Mouse (Mus musculus) CH12.LX (cell line): Measurements from ENCODE around the gene Slc9a1. TPM values are rescaled to one million over a fixed set of nuclear protein-coding genes. Genes with fewer than 3 reads are reported as not detected.

Experiments
- DNase-seq: peaks from one replicate; pipeline ENCODE4 v3.0.0-alpha.2; 2013; ENCODE audit errors: extremely low read depth
- H3K27ac ChIP-seq: 2 replicates; pipeline ENCODE4 v1.5.1; 2012; ENCODE audit warnings: low read depth, mild to moderate bottlenecking, control low read depth, moderate library complexity; ENCODE audit not compliant: insufficient read depth
- H3K27me3 ChIP-seq: replicated peaks from 2 replicates; pipeline ENCODE3; 2012; ENCODE audit warnings: inconsistent platforms
- H3K36me3 ChIP-seq, 2 experiments: replicated peaks in 1 of 2; 2 replicates each; pipeline versions ENCODE3 to v1.6.1; 2012; ENCODE audit warnings: inconsistent platforms in 1 of 2, low read length in 1 of 2, mild to moderate bottlenecking in 1 of 2, mixed read lengths in 1 of 2, moderate library complexity in 1 of 2; ENCODE audit not compliant: control insufficient read depth in 1 of 2, insufficient read depth in 1 of 2
- H3K4me1 ChIP-seq, 2 experiments: 2 replicates each; pipeline ENCODE4 v1.6.1; 2012; ENCODE audit warnings: inconsistent platforms in 1 of 2, moderate library complexity in 1 of 2; ENCODE audit not compliant: insufficient read depth in 2 of 2, control insufficient read depth in 1 of 2
- H3K4me2 ChIP-seq: 2 replicates; pipeline ENCODE4 v1.6.1; 2012; ENCODE audit warnings: low read depth, mild to moderate bottlenecking, control low read depth; ENCODE audit not compliant: poor library complexity, insufficient read depth, severe bottlenecking
- H3K4me3 ChIP-seq, 3 experiments: fragments of 150-350 bp in 1 of 3; sonication (generic) in 1 of 3; replicated peaks in 1 of 3; 2 replicates each; pipeline versions ENCODE3 to v1.5.1; 2011 to 2012; ENCODE audit warnings: low read depth in 2 of 3, low read length in 2 of 3, mild to moderate bottlenecking in 2 of 3, moderate library complexity in 2 of 3, control low read depth in 1 of 3, improper control_type of control experiment in 1 of 3, inconsistent platforms in 1 of 3, mixed read lengths in 1 of 3; ENCODE audit not compliant: poor library complexity in 1 of 3
- H3K79me2 ChIP-seq: replicated peaks from 2 replicates; pipeline ENCODE4 v1.6.1; 2012; ENCODE audit warnings: mild to moderate bottlenecking, moderate library complexity; ENCODE audit not compliant: control insufficient read depth, poor library complexity, insufficient read depth, severe bottlenecking; ENCODE audit errors: extremely low read depth
- H3K9ac ChIP-seq: 2 replicates; pipeline ENCODE4 v1.6.1; 2012; ENCODE audit warnings: low read depth, mild to moderate bottlenecking, control low read depth, moderate library complexity; ENCODE audit not compliant: insufficient read depth
- H3K9me3 ChIP-seq: replicated peaks from 2 replicates; pipeline ENCODE3; 2012; ENCODE audit warnings: low read length, inconsistent platforms, mixed read lengths
- BHLHE40 ChIP-seq: IDR thresholded peaks from 2 replicates; pipeline ENCODE4 v1.6.1; 2011; ENCODE audit warnings: mild to moderate bottlenecking, low read depth, low read length, improper control_type of control experiment
- CHD1 ChIP-seq: IDR thresholded peaks from 2 replicates; pipeline ENCODE4 v1.6.1; 2012; ENCODE audit warnings: low read depth, low read length, improper control_type of control experiment, inconsistent platforms
- E2F4 ChIP-seq: IDR thresholded peaks from 2 replicates; pipeline ENCODE4 v1.6.1; 2011; ENCODE audit warnings: low read depth, low read length, improper control_type of control experiment; ENCODE audit not compliant: insufficient replicate concordance
- EP300 ChIP-seq: IDR thresholded peaks from 2 replicates; pipeline ENCODE4 v1.6.1; 2011; ENCODE audit warnings: low read length, improper control_type of control experiment
- ETS1 ChIP-seq: conservative IDR thresholded peaks from 2 replicates; pipeline ENCODE4 v1.6.1; 2012; ENCODE audit warnings: low read depth, mild to moderate bottlenecking, inconsistent platforms, low read length, improper control_type of control experiment, moderate library complexity
- GABPA ChIP-seq: IDR thresholded peaks from 2 replicates; pipeline ENCODE4 v1.6.1; 2012; ENCODE audit warnings: low read depth, low read length, improper control_type of control experiment, inconsistent platforms; ENCODE audit not compliant: insufficient replicate concordance
- HCFC1 ChIP-seq: IDR thresholded peaks from 2 replicates; pipeline ENCODE4 v1.6.1; 2012; ENCODE audit warnings: low read depth, mild to moderate bottlenecking, inconsistent platforms, low read length, improper control_type of control experiment
- IRF4 ChIP-seq: IDR thresholded peaks from 2 replicates; pipeline ENCODE4 v1.6.1; 2014; ENCODE audit warnings: low read depth, mild to moderate bottlenecking, inconsistent platforms, low read length, improper control_type of control experiment
- JUN ChIP-seq: IDR thresholded peaks from 2 replicates; pipeline ENCODE4 v1.6.1; 2011; ENCODE audit warnings: low read depth, mild to moderate bottlenecking, low read length, improper control_type of control experiment, moderate library complexity; ENCODE audit not compliant: insufficient read depth
- KAT2A ChIP-seq: IDR thresholded peaks from 2 replicates; pipeline ENCODE4 v1.6.1; 2012; ENCODE audit warnings: low read length, improper control_type of control experiment, inconsistent platforms; ENCODE audit not compliant: insufficient replicate concordance
- MAZ ChIP-seq: IDR thresholded peaks from 2 replicates; pipeline ENCODE4 v1.6.1; 2012; ENCODE audit warnings: low read depth, mild to moderate bottlenecking, inconsistent platforms, low read length, improper control_type of control experiment, moderate library complexity
- MEF2A ChIP-seq: IDR thresholded peaks from 2 replicates; pipeline ENCODE4 v1.6.1; 2014; ENCODE audit warnings: low read depth, mild to moderate bottlenecking, inconsistent platforms, low read length, improper control_type of control experiment, borderline replicate concordance
- MXI1 ChIP-seq: IDR thresholded peaks from 2 replicates; pipeline ENCODE4 v1.6.1; 2011; ENCODE audit warnings: mild to moderate bottlenecking, low read depth, low read length, improper control_type of control experiment
- MYC ChIP-seq: IDR thresholded peaks from 2 replicates; pipeline ENCODE4 v1.6.1; 2011; ENCODE audit warnings: low read depth, mild to moderate bottlenecking, improper control_type of control experiment, low read length
- NELFE ChIP-seq: IDR thresholded peaks from 2 replicates; pipeline ENCODE4 v1.6.1; 2011; ENCODE audit warnings: low read depth, low read length, improper control_type of control experiment
- NRF1 ChIP-seq: IDR thresholded peaks from 2 replicates; pipeline ENCODE4 v1.6.1; 2014; ENCODE audit warnings: low read depth, mild to moderate bottlenecking, inconsistent platforms, low read length, improper control_type of control experiment, moderate library complexity
- PAX5 ChIP-seq: IDR thresholded peaks from 2 replicates; pipeline ENCODE4 v1.6.1; 2012; ENCODE audit warnings: low read length, inconsistent platforms, mixed read lengths
- POLR2A ChIP-seq: IDR thresholded peaks from 2 replicates; pipeline ENCODE4 v1.6.1; 2011; ENCODE audit warnings: low read depth, mild to moderate bottlenecking, improper control_type of control experiment, low read length
- POLR2AphosphoS2 ChIP-seq: IDR thresholded peaks from 2 replicates; pipeline ENCODE4 v1.6.1; 2011; ENCODE audit warnings: low read depth, low read length, improper control_type of control experiment
- RAD21 ChIP-seq: IDR thresholded peaks from 2 replicates; pipeline ENCODE4 v1.6.1; 2011; ENCODE audit warnings: low read depth, mild to moderate bottlenecking, low read length, improper control_type of control experiment, moderate library complexity
- RCOR1 ChIP-seq: conservative IDR thresholded peaks from 2 replicates; pipeline ENCODE4 v1.6.1; 2012; ENCODE audit warnings: low read depth, mild to moderate bottlenecking, inconsistent platforms, low read length, improper control_type of control experiment
- TBP ChIP-seq: conservative IDR thresholded peaks from 2 replicates; pipeline ENCODE4 v1.6.1; 2011; ENCODE audit warnings: low read depth, low read length, improper control_type of control experiment
- TCF12 ChIP-seq: IDR thresholded peaks from 2 replicates; pipeline ENCODE4 v1.6.1; 2014; ENCODE audit warnings: low read depth, mild to moderate bottlenecking, inconsistent platforms, low read length, improper control_type of control experiment
- USF1 ChIP-seq: IDR thresholded peaks from 2 replicates; pipeline ENCODE4 v1.6.1; 2014; ENCODE audit warnings: low read depth, mild to moderate bottlenecking, inconsistent platforms, low read length, improper control_type of control experiment
- ZC3H11A ChIP-seq: IDR thresholded peaks from 2 replicates; pipeline ENCODE4 v1.6.1; 2012; ENCODE audit warnings: low read depth, mild to moderate bottlenecking, inconsistent platforms, low read length, improper control_type of control experiment
- ZKSCAN1 ChIP-seq: IDR thresholded peaks from 2 replicates; pipeline ENCODE4 v1.6.1; 2012; ENCODE audit warnings: low read depth, inconsistent platforms, low read length, improper control_type of control experiment, borderline replicate concordance
- ZMIZ1 ChIP-seq: IDR thresholded peaks from 2 replicates; pipeline ENCODE4 v1.6.1; 2012; ENCODE audit warnings: low read depth, mild to moderate bottlenecking, inconsistent platforms, low read length, improper control_type of control experiment
- dilution Hi-C: fragments of 300-500 bp; cut with MboI; formaldehyde crosslinking; loops from 2 replicates; pipeline ENCODE4 v1.14.3; 2020; ENCODE audit warnings: low sequenced_read_pairs; ENCODE audit not compliant: extremely low pct_unique_long_range_greater_than_20kb, extremely low pct_ligation_motif_present
- in situ Hi-C: fragments of 300-500 bp; cut with MboI; formaldehyde crosslinking; loops from 3 replicates; pipeline ENCODE4 v1.14.3; 2019; ENCODE audit warnings: low sequenced_read_pairs, low pct_ligation_motif_present, low pct_unique_long_range_greater_than_20kb, mixed read lengths
- polyA plus RNA-seq: library from polyadenylated mRNA; unstranded; fragments of >175 nt; gene quantifications from 2 replicates; pipeline ENCODE4 v1.2.1, GENCODE M21; 2012; ENCODE audit warnings: low read depth; ENCODE audit not compliant: insufficient read length
- total RNA-seq, 2 experiments: library from RNA; depleted of rRNA; stranded (reverse); fragments of 300-350 nt in 1 of 2; fragments of >200 nt in 1 of 2; gene quantifications; 2 replicates each; pipeline ENCODE4 v1.2.3; 2012 to 2014

The Slc9a1 gene
- total and polyA plus RNA-seq, 3 experiments = 0.66 to 16.7 (median 4.7) TPM

- peaks cover 27 to 75% of the 10 kb centered on the region in 2 experiments for H3K36me3 ChIP-seq
- H3K4me2 ChIP-seq = no peak overlapping the region
- no peak for DNase-seq
- H3K9me3 ChIP-seq = no peaks in the 10 kb centered on the region
- peaks cover 18 to 43% of the 10 kb centered on the region in 2 experiments for H3K4me1 ChIP-seq
- no peaks in the 10 kb centered on the region for H3K79me2 ChIP-seq
- dilution Hi-C loops (no loop called here), in situ Hi-C loops (loop anchor here (5.0 kb wide), 1 partner anchor 41 kb away; no protein-coding TSS in a partner anchor)
- no peak overlapping the region for H3K4me3 ChIP-seq
- no peak overlapping the region for H3K27ac ChIP-seq
- no peaks in the 10 kb centered on the region for H3K27me3 ChIP-seq
- TF ChIP-seq TCF12 = no peak
- TF ChIP-seq BHLHE40 = no peak
- no peak for TF ChIP-seq MXI1
- no peak for TF ChIP-seq ZKSCAN1
- TF ChIP-seq MYC = no peak
- no peak for TF ChIP-seq POLR2AphosphoS2
- TF ChIP-seq CHD1 = no peak
- no peak for TF ChIP-seq RAD21
- no peak for TF ChIP-seq PAX5
- no peak for TF ChIP-seq KAT2A
- no peak for TF ChIP-seq E2F4
- no peak for TF ChIP-seq POLR2A
- TF ChIP-seq MAZ = no peak
- no peak for TF ChIP-seq GABPA
- TF ChIP-seq ZC3H11A = no peak
- no peak for TF ChIP-seq NELFE
- TF ChIP-seq USF1 = no peak
- H3K9ac ChIP-seq = no peak overlapping the region
Measured at GRCm38 (mm10) chr4:133410994-133411393, 41.5 kb downstream of the Slc9a1 start.

DNA sequence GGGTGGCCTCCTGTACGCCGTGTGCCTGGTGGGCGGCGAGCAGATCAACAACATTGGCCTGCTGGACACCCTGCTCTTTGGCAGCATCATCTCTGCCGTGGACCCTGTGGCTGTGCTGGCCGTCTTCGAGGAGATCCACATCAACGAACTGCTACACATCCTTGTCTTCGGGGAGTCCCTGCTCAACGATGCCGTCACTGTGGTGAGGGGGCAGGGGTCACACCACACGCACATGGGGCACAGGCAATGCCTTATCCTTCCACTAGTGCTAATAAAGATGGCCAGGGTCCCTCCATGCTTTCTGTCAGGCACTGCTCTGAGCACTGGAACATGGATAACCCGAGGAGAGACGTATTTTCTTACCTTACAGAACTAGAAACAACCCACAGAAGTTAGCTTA, 42.6 kb downstream of the Slc9a1 start:
- Histone ChIP-seq H3K9ac (no peak overlapping the region), H3K79me2 (no peaks in the 10 kb centered on the region), H3K27me3 (no peaks in the 10 kb centered on the region), H3K36me3 (peaks cover 36 to 81% of the 10 kb centered on the region in 2 experiments), H3K9me3 (no peaks in the 10 kb centered on the region), H3K4me2 (no peak overlapping the region), H3K4me1 (peaks cover 15 to 34% of the 10 kb centered on the region in 2 experiments), H3K27ac (peak overlapping the region; percentile 21), H3K4me3 (no peak overlapping the region)
- TF ChIP-seq GABPA (no peak), TBP (no peak), NELFE (no peak), ZKSCAN1 (no peak), ETS1 (no peak), MXI1 (no peak), POLR2A (no peak), HCFC1 (no peak), MEF2A (no peak), ZMIZ1 (no peak), JUN (no peak), NRF1 (no peak), EP300 (no peak), E2F4 (no peak), IRF4 (no peak), RAD21 (no peak), CHD1 (no peak), RCOR1 (no peak)
- peak; percentile 41 for DNase-seq
- in situ Hi-C loops (loop anchor here (5.0 kb wide), 1 partner anchor 40 kb away; no protein-coding TSS in a partner anchor), dilution Hi-C loops (no loop called here)
